Mouse (Mus musculus) CH12F3 (cell line): ENCODE results near the gene Gmps.

Experiments used
- in situ Hi-C: fragments of 300-500 bp; cut with MboI; formaldehyde crosslinking; loops from 2 replicates; pipeline ENCODE4 v1.14.3; 2020; ENCODE audit warnings: low sequenced_read_pairs

Gmps gene

GRCm38 (mm10) chr3:63975955-63976908 is at the start of gene Gmps:
Gene Gmps (plus strand): TSS chr3:63976106.
- in situ Hi-C loops, result loop anchor here (25.0 kb wide), 1 partner anchor 1489 kb away; no protein-coding TSS in a partner anchor

DNA sequence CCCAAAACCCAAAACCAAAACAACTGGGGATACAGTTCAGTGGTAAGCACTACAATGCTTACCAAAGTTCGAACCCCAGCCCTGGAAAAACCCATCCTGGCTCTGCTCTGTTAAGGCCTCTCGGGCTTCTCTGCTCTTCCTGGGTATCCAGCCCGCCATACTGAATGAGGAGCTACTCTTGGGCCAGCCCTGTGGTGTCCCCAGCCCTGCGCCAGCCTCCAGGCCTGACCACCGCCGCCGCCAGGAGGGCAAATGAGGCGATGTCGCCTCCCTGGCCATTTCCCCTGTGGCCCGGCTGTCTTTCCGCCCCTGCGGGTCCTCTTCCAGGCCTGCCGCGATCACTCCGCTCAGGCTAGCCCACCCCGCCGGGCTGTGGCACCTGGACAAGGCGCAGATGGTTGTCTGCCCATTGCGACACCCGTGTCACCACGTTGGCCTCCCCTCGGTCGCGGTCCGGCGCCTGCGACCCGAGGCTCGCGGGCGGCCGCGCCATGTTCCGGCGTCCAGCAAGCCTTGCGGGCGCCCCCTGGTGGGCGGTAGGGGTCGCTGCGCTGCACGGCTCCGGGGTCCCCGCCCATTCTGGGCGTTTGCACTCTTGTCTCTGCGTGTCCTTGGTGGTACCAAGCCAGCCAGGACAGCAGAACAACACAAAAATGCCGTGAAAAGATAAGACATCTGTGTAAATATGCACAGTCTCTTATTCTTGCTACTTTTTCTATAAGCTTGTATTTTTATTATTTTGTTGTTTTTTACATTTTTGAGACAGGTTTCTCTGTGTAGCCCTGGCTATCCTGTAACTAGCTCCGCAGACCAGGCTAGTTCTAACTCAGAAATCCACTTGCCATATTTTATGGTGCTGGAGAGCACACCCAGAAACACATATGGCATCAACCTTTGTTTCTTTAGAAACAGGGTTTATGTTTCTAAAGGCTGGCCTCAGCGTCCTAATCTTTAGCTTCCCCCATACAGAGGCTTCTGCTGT is 46.7 kb upstream of the Gmps start, which contains the start of gene E130311K13Rik:
E130311K13Rik (minus strand) TSS at position 595 of the 982 bp plus-strand sequence.
- in situ Hi-C loops, result no loop called here

GRCm38 (mm10) chr3:63938928-63939327 is 37.0 kb upstream of the Gmps start:
- in situ Hi-C loops, result no loop called here

GRCm38 (mm10) chr3:63941204-63941850 is 34.6 kb upstream of the Gmps start:
- in situ Hi-C loops, result no loop called here

DNA sequence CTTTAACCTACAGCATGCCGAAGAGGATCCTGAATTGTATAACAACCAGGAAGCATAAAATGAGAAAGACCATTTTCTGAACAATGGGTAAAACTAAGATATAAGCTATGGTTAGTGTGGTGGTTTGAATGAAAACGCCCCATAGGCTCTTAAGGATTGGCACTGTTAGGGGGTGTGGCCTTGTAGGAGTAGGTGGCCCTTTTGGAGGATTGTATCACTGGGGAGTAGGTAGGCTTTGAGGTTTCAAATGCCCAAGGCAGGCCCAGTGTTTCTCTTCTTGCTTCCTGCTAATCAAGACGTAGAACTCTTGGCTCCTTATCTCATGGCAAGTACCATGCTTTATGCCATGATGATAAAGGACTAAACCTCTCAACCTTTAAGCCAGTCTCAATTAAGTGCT is 26.1 kb upstream of the Gmps start:
- in situ Hi-C loops, result no loop called here

GRCm38 (mm10) chr3:63963421-63964099 is 12.3 kb upstream of the Gmps start:
- in situ Hi-C loops, result no loop called here

DNA sequence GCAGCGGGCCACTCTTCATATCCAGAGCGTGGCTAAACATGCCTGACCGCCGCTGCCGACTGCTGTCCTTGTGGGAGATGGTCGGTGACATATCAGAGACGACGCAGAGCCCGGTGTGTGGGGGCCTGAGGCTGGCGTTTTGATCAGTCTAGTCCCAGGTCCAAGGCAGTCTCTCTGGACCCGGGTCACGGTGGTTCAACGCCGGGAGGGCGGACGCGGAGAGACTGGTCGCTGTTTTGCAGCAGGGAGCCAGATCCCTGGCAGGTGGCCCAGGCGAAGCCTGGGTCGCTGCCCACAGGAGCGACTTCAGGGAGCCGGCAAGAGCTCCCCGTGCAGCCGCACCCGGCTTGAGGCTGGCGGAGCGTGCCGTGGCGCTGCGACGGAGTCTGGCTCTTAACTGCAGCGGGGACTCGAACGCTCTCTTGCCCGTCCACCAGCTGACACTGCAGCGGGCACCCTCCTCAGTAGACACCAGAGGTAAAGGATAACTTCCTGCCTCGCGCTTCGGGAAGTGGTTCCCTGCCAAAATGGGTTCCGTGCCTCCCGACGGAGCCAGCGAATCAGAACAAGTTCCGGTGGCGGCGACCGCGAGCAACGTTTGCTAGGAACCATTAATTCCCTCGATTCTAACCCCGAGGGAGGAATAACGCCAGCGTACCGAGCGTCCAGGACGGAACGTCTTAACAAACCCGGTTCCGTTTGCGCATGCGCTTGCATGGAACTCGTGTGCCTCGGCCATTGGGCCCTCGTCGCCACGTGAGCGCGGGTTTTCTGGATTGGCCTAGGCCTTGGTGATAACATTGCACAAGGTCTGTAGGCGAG is 11.6 kb upstream of the Gmps start, which contains the start of gene Slc33a1:
Slc33a1 (minus strand) TSS at position 669 of the 822 bp plus-strand sequence.
- in situ Hi-C loops, result no loop called here

GRCm38 (mm10) chr3:63964922-63965249 is 11.0 kb upstream of the Gmps start:
- in situ Hi-C loops, result no loop called here

GRCm38 (mm10) chr3:63965929-63966328 is 10.0 kb upstream of the Gmps start:
- in situ Hi-C loops, result no loop called here

DNA sequence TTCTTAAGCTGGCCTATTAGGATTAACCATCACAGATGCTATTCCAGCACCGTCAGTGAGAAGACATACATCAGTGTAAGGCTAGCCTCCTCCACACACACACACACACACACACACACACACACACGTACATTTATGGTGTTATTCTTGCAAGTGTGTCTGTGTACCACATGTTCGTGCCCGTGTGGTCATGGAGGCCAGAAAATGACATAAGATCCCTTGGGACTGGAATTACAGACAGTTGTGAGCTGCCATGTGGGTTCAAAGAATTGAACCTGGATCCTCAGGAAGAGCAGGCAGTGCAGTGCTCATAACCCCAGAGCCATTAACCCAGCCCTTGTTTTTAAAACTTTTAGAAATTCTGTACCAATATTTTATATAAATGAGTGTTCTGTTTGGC is 2.0 kb downstream of the Gmps start:
- in situ Hi-C loops, result loop anchor here (25.0 kb wide), 1 partner anchor 1491 kb away; no protein-coding TSS in a partner anchor

GRCm38 (mm10) chr3:63986656-63987055 is 10.8 kb downstream of the Gmps start:
- in situ Hi-C loops, result loop anchor here (25.0 kb wide), 1 partner anchor 1499 kb away; no protein-coding TSS in a partner anchor

DNA sequence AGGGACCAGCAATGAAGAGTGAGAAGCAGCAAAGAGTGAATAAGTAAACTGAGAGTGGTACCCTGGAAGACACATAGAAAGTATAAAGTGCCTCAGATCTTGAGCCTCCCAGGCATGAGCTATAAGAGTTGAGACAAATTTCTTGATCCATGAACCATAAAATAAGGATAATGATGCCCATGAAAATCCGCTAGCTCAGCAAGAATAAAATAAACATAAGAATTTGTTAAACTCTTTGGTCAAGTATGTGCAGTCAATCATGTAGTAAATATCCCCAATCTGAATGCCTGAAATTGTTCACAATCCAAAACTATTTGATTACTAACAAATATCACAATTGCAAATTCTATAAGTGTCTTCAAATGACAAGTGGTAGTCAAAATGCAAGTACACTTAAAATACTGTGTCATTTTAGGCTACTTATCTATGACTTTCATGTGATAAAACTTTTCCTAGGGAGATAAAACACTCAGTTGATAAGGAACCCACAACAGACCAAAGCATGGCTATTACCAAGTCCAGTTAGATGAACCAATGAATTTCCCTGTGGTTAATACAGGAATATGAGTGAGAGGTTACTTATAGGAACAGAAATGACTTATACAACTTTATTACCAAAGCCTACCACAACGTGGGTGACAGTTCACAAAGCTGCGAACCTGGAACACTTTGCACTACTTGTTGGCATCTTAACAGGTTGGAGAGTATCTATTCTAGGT is 13.0 kb downstream of the Gmps start:
- in situ Hi-C loops, result loop anchor here (25.0 kb wide), 1 partner anchor 1502 kb away; no protein-coding TSS in a partner anchor

DNA sequence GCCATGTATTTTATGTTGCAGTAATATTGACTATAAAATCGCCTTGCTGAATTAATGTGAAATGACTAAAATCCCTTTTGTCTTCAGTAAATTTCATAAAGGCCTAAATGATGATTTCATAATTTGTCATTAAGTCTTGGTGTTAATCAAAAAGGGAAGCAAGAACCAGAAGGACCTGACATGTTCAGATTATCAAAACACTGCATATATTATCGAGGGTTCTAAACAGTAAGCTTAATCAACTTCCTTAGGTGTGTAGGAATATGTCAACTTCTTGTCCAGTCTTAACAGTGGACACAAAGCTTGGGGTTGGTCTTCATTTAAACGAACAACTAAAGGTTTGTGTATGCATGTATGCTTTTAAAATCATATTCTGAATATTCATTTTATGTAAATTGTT is 45.5 kb downstream of the Gmps start:
- in situ Hi-C loops, result no loop called here

DNA sequence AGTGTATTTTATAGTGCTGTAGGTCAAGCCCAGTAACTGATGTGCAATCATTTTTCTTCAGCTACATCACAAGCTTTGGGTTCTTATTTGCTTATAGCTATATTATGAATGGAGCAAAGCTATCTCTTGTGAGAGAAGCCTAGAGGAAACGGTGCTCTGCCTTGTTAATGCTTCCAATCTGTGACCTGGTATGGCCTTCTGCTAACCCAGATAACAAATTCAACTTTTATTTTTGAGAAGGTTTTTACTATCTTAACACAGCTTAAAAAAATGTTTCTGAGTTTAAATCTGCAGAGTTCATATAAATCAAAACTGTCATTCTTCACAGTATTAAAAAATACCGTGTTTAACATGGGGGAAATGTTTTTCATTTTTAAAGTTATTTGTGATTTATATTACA is 46.0 kb downstream of the Gmps start:
- in situ Hi-C loops, result no loop called here

GRCm38 (mm10) chr3:64029846-64030245 is 53.9 kb downstream of the Gmps start:
- in situ Hi-C loops, result loop anchor here (25.0 kb wide), 2 partner anchors 207 to 807 kb away; partner anchors contain the start of gene Vmn2r7

DNA sequence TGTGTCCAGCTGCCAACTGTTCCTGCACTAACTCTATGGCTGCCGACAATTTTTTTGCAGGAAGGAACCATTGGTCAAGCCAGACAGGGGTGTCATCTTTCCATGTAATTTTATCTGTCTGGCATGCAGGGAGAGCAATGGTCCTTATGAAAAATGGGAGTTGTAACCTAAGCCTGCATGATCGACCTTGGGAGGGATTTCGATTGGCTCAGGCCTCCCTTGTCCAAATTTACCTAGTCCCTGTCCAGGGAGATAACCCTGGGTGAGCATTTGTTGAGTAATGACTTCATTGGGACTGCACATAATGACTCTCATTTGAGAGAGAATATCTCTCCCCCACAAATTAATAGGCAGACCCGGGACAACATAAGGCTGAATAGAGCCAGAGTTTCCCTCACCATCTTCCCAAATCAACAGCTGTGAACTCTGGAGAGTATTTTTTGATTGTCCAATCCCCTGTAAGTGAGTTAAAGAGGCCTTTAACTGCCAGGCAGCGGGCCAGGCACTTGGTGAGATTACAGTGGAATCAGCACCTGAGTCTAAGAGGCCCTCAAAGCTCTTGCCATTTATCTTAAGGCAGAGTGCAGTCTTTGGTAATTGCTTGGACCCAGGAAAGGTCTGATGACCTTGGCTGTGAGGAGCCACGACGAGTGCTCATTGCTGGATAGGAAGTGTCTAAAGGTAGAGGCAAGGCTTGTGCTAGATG is 62.4 kb downstream of the Gmps start:
- in situ Hi-C loops, result loop anchor here (25.0 kb wide), 2 partner anchors 199 to 799 kb away; partner anchors contain the start of gene Vmn2r7
